Mouse (Mus musculus): ENCODE data around the gene Arid3b.

- TF ChIP-seq CTCF (IDR thresholded peaks at IDR 0.05; ENCODE audit: low read depth, low read length) (no peak), POLR2A (IDR thresholded peaks at IDR 0.05; ENCODE audit: insufficient read depth, low read length) (no peak), EP300 (IDR thresholded peaks at IDR 0.05; ENCODE audit: insufficient read depth, low read depth, low read length) (no peak)
Observed at GRCm38 (mm10) chr9:57820186-57821080, 16.2 kb downstream of the Arid3b start.

All from ES-Bruce4 (cell line).